Mouse (Mus musculus) hindlimb bud, embryonic 11.5 days (tissue): ENCODE measurements at regions not wholly inside any gene's neighbourhood (a gene's known extent, or its start where the extent isn't known, plus 50 kb on each side); places are given as distances from the start of the nearest gene placed in this dataset.
A peak's percentile ranks its signal among the peaks of the same experiment; 100 is the strongest.

ENCODE experiments used
- DNase-seq: peaks from one replicate; pipeline ENCODE4 v3.0.0-alpha.2; 2012; ENCODE audit warnings: low read depth, low spot score; ENCODE audit errors: extremely low spot score

GRCm38 (mm10) chr10:100685748-100686147 is 95.5 kb downstream of the 1700017N19Rik start:
- DNase-seq, result no peak

DNA sequence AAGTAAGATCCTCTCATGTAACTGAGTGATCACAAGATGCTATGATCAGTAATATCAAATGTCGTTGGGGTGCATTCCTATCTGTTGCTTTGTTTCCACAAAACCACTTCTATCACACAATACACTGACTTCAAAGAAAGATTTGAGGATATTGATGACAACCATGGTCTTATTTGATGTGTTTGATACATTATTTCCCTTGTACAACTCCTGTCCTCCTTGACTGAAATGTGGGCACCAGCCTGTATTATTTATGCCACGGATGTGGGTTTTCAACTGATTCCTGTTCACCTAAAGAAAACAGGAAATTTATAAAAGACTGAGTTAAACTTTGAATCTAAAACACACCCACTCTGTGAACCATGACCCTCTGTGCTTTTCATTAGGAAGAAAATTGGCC is 105.7 kb downstream of the 1700017N19Rik start:
- DNase-seq, result no peak

- no peak for DNase-seq
Observed at GRCm38 (mm10) chr10:100699206-100699605, 108.9 kb downstream of the 1700017N19Rik start.

DNA sequence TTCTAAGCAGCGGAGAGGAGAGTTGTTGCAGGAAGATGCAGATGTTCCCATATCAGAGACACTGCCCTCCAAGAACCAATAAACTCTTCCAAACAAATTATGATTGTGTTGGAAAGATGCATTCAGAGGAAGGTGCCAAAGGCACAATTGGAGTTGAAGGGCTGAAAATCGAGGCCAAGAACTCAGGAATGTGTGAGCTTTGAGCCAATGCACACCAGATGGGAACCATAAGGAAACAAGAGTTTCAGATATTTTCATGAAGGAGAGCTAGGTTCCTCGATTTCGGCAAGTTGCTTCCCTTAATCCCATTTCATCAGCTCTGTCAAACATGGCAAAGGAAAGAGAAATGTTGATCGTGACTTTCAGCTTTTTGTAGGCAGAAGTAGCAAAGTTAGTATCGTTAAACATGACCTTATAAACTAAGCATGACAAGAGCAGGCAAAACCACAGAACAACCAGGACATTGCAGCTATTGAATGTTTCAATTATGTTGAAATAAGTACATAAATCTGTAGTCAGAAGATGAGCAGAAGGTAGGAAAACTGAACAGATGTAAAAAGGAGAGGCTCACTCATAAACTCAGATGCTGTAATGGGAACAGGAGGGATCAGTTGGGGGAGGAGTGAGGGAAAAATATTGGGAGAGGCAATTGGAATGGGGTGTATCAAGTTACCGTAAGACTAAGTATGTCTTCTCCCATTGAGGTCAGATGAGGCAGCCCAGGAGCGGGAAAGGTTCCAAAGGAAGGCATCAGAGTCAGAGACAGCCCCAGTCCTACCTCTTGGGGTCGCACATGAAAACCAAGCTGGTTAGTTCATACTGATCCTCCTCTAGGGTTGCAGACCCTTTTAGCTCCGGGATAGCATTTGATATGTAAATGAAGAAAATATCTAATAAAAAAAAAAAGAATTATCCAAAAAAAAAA is 110.3 kb downstream of the 1700017N19Rik start:
- no peak for DNase-seq

DNA sequence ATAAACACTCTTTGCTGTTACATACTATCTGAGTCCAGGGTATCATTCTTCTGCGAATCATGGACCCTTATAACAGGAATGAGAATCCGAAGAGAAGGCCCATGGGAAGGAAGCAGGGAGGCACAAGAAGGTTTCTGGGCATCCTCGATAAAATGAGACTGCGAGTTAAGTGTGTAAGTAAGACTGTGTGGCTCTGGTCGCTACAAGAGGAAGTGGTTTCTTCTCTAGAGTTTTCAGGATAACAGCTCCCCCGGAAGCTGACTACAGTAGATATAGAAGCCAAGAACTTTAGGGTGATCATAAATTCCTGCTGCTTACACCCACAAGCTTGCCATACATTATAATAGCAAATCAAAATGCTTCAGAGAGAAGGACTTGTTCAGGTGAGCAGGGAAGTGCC is 111.7 kb downstream of the 1700017N19Rik start:
- no peak for DNase-seq

- DNase-seq, result no peak
Observed at GRCm38 (mm10) chr10:100716084-100716667, 125.9 kb downstream of the 1700017N19Rik start.

DNA sequence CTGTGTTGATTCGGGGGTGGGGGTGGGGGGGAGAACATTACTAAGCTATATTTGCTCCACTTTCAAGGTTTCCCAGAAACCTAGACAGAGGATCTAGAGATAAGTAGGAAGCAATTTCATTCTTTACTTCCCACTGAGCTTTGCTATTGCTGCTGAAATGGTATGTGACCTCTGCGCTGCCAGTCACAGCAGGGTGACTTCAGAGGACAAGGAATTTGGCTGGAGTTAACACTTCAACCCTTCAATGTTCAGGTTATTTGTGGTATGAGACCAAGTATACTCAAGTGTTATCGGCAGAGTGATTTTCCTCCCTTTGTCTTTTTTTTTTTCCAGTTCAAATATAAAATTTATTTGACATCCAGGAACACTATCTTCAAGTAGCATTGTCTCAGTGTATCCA is 128.3 kb downstream of the 1700017N19Rik start:
- DNase-seq, result no peak

GRCm38 (mm10) chr10:100741269-100741668 is 151.0 kb downstream of the 1700017N19Rik start:
- DNase-seq, result no peak

GRCm38 (mm10) chr10:100742065-100742464 is 151.8 kb downstream of the 1700017N19Rik start:
- peak; percentile 54 for DNase-seq

- no peak for DNase-seq
Observed at GRCm38 (mm10) chr10:100746151-100746550, 155.9 kb downstream of the 1700017N19Rik start.

- peak; percentile 58 for DNase-seq
Observed at GRCm38 (mm10) chr10:100754957-100755356, 164.7 kb downstream of the 1700017N19Rik start.

GRCm38 (mm10) chr10:100774252-100774651 is 184.0 kb downstream of the 1700017N19Rik start:
- no peak for DNase-seq

GRCm38 (mm10) chr10:100792166-100792565 is 201.9 kb downstream of the 1700017N19Rik start:
- peak; percentile 39 for DNase-seq

DNA sequence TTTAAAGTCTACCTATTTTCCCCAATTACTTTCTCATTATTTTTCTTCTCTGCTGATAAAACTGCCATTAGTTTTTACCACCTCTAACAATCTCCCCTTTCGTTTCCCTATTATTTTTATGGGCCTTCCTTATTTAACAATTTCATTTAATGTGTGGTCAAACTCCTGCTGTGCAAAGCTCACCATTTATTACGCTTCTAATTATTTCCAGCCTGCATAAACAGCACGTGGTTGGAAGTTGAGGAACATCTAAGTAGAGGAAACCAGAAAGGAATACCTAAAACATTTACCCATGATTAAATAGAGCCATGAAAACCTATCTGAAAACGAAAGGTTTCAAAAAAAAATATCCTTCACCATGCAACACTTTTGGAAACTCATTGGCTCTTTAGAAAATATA is 202.3 kb downstream of the 1700017N19Rik start:
- peak; percentile 77 for DNase-seq

DNA sequence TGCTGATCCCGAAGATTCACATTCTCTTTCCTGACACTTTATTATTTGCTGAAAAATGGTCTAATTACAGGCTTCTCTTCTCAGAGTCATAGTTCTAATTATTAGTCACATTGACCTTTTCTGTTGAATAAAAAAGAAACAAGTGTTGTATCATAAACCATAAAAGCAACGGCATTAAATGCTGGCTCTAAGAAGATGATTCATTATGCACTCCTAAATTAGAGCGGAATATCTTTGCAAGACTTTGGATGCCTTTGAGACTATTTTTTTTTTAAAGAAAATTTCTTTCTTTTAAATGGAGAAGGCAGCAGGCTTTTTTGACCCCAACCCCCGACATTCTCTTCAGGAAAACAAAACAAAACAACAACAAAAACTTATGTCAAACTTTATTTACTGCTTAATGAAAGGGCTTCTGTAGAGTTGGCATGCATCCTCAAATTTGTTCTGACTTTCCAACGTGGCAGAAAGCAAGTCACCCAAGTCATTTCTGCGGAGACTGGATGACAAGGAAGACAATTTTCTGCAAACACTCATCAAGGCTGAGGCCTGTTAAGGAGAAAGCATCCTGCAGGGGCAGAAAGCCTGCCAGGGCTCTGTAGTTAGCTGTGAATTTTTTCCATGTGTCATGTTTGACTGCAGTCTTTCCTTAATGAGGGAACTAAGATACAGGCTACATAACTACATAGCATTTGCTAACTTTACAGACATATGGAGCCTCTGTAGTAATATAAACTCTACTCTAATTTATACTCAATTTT is 205.1 kb downstream of the 1700017N19Rik start:
- no peak for DNase-seq

DNA sequence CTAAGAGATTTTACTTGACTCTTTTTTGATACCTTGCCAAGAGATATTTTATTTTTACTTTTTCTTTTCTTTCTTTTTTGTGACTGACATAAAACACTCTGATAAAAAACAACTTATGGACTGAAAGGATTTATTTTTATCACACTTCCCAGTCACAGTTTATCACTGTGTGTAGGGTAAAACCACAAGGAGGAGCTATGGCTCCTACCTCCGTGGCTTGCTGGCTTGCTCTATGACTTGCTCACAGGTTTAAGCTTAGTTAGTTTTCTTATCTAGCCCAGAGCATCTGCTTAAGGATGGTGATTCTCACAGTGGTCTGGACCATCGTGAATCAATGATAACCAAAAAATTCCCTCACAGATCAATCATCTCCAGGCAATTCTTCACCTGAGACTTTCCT is 221.4 kb downstream of the 1700017N19Rik start:
- no peak for DNase-seq

DNA sequence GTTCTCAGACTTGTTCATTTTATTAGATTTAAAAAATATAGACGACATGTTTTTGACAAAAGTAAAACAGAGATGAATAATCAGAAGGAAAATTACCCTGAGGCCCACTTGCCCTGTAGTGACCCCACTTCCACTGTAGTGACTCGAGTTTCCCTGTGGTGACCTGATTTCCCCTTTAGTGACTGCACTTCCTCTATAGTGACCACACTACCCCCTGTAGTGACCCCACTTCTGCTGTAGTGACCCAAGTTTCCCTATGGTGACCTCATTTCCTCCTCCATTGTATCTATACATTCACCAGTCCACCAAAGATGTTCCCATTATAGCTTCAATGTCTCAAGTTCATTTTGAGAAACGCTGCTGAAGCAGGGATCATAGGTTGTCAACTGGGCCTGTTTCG is 244.5 kb downstream of the 1700017N19Rik start:
- no peak for DNase-seq

DNA sequence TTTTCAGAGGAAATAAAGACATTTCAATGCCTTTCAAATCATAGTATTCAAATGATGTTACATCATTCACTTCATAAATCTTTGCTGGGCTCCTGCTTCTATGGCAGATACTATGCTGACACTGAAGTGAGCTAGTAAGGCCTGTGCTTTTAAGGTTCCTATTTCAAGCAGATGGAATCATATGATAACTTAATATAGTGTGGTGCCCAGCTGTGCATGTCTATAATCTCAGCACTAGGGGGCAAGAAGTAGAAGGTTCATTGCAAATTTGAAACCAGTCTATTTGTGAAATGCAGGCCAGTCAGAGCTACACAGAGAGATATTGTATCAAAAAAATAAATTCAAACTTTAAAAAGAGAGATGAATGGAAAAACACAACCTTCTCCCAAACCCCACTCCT is 262.9 kb downstream of the 1700017N19Rik start:
- DNase-seq, result no peak

- no peak for DNase-seq
Observed at GRCm38 (mm10) chr10:100856509-100856908, 266.2 kb downstream of the 1700017N19Rik start.

- no peak for DNase-seq
Observed at GRCm38 (mm10) chr10:100865501-100866181, 275.4 kb downstream of the 1700017N19Rik start.

- no peak for DNase-seq
Observed at GRCm38 (mm10) chr10:100868360-100868916, 278.2 kb downstream of the 1700017N19Rik start.
